Mouse (Mus musculus) midbrain, embryonic 16.5 days (tissue): ENCODE measurements at regions not wholly inside any gene's neighbourhood (a gene's known extent, or its start where the extent isn't known, plus 50 kb on each side); places are given as distances from the start of the nearest gene placed in this dataset.

Experiments used
- ATAC-seq: fragments of 200-750 bp; cut with Nextera tagmentation; 2 replicates; pipeline ENCODE4 v1.8.0; 2017; ENCODE audit warnings: moderate TSS enrichment
- H3K27ac ChIP-seq: fragments of 300-500 bp; sonication (generic); 2 replicates; pipeline ENCODE4 v1.5.1; 2014; ENCODE audit warnings: mild to moderate bottlenecking, low read length, mixed read lengths
- H3K27me3 ChIP-seq: fragments of 300-500 bp; sonication (generic); 2 replicates; pipeline ENCODE4 v1.6.1; 2014; ENCODE audit warnings: low read depth, low read length, mixed read lengths; ENCODE audit not compliant: control insufficient read depth, insufficient read depth
- H3K36me3 ChIP-seq: fragments of 300-500 bp; sonication (generic); 2 replicates; pipeline ENCODE4 v1.6.1; 2014; ENCODE audit warnings: mild to moderate bottlenecking, low read length, moderate library complexity, mixed read lengths; ENCODE audit not compliant: control insufficient read depth, insufficient read depth
- H3K4me1 ChIP-seq: fragments of 300-500 bp; sonication (generic); 2 replicates; pipeline ENCODE4 v1.6.1; 2014; ENCODE audit warnings: mild to moderate bottlenecking, low read length, mixed read lengths; ENCODE audit not compliant: control insufficient read depth, insufficient read depth
- H3K4me2 ChIP-seq: fragments of 300-500 bp; sonication (generic); 2 replicates; pipeline ENCODE4 v1.6.1; 2014; ENCODE audit warnings: mild to moderate bottlenecking, low read length, mixed read lengths
- H3K4me3 ChIP-seq: fragments of 300-500 bp; sonication (generic); 2 replicates; pipeline ENCODE4 v1.5.1; 2014; ENCODE audit warnings: low read depth, mild to moderate bottlenecking, low read length, moderate library complexity, mixed read lengths
- H3K9ac ChIP-seq: fragments of 300-500 bp; sonication (generic); 2 replicates; pipeline ENCODE4 v1.6.1; 2014; ENCODE audit warnings: low read depth, low read length, mixed read lengths
- H3K9me3 ChIP-seq: fragments of 300-500 bp; sonication (generic); replicated peaks from 2 replicates; pipeline ENCODE4 v1.6.1; 2014; ENCODE audit warnings: mild to moderate bottlenecking, low read length, mixed read lengths; ENCODE audit not compliant: control insufficient read depth, poor library complexity, severe bottlenecking
- WGBS: fragments of 180-500 bp; shearing (Covaris S2); extraction: QIAGEN DNeasy Blood & Tissue Kit; methylation state at CpG from one replicate; pipeline ENCODE4 v1.1.7; 2014; 5-methylcytosine and 5-hydroxymethylcytosine counted together

- peaks cover 17% of the 10 kb centered on the region for H3K4me1 ChIP-seq
- H3K4me3 ChIP-seq = no peak overlapping the region
- H3K9ac ChIP-seq = no peak overlapping the region
- no peak overlapping the region for H3K4me2 ChIP-seq
- no peaks in the 10 kb centered on the region for H3K36me3 ChIP-seq
- no peak for ATAC-seq
- H3K9me3 ChIP-seq = no peaks in the 10 kb centered on the region
- WGBS = 23% methylated on average over 6 of the region's 6 CpGs
- H3K27me3 ChIP-seq = peaks cover 8% of the 10 kb centered on the region; the same call in 1 of the 2 replicates
- H3K27ac ChIP-seq = no peak overlapping the region
These were observed 107.4 kb downstream of the Mrm1 start for GRCm38 (mm10) chr11:84711886-84712285.

- H3K4me1 ChIP-seq = peaks cover 24% of the 10 kb centered on the region
These were observed 111.0 kb downstream of the Mrm1 start for GRCm38 (mm10) chr11:84708222-84708730.

GRCm38 (mm10) chr11:84707772-84708171 is 111.5 kb downstream of the Mrm1 start:
- Histone ChIP-seq H3K9me3 (no peaks in the 10 kb centered on the region), H3K9ac (0 out of 2 replicates have a peak overlapping the region, but pooled peaks have one; percentile 40), H3K4me2 (no peak overlapping the region), H3K36me3 (no peaks in the 10 kb centered on the region), H3K27me3 (peaks cover 8% of the 10 kb centered on the region; the same call in 1 of the 2 replicates), H3K27ac (no peak overlapping the region), H3K4me3 (no peak overlapping the region), H3K4me1 (peaks cover 24% of the 10 kb centered on the region)
- ATAC-seq = no peak
- WGBS = 8% methylated on average over 10 of the region's 10 CpGs

More at GRCm38 (mm10) chr11:84708222-84708730, 111.0 kb downstream of the Mrm1 start:
- no peak for ATAC-seq
- no peak overlapping the region for H3K4me2 ChIP-seq
- no peak overlapping the region for H3K27ac ChIP-seq
- H3K4me3 ChIP-seq = no peak overlapping the region
- H3K9me3 ChIP-seq = no peaks in the 10 kb centered on the region
- 61% methylated on average over 10 of the region's 10 CpGs for WGBS
- no peak overlapping the region for H3K9ac ChIP-seq
- peaks cover 8% of the 10 kb centered on the region; the same call in 1 of the 2 replicates for H3K27me3 ChIP-seq
- no peaks in the 10 kb centered on the region for H3K36me3 ChIP-seq

GRCm38 (mm10) chr11:84706692-84707091 is 112.6 kb downstream of the Mrm1 start:
- peaks cover 8% of the 10 kb centered on the region for H3K27me3 ChIP-seq
- 27% methylated on average over 6 of the region's 6 CpGs for WGBS
- H3K27ac ChIP-seq = peak overlapping the region; percentile 35; the same call in 1 of the 2 replicates
- no peak for ATAC-seq
- peaks cover 33% of the 10 kb centered on the region for H3K4me1 ChIP-seq
- H3K9me3 ChIP-seq = no peaks in the 10 kb centered on the region
- no peak overlapping the region for H3K4me3 ChIP-seq
- no peaks in the 10 kb centered on the region for H3K36me3 ChIP-seq
- peak overlapping the region; percentile 21; the same call in 1 of the 2 replicates for H3K9ac ChIP-seq
- no peak overlapping the region for H3K4me2 ChIP-seq

GRCm38 (mm10) chr11:84701319-84702175 is 117.8 kb downstream of the Mrm1 start:
- peaks cover 4% of the 10 kb centered on the region; the same call in 1 of the 2 replicates for H3K27me3 ChIP-seq
- peaks cover 25% of the 10 kb centered on the region for H3K4me1 ChIP-seq
- H3K36me3 ChIP-seq = no peaks in the 10 kb centered on the region
- no peak overlapping the region for H3K4me3 ChIP-seq
- 4% methylated on average over 28 of the region's 28 CpGs for WGBS
- ATAC-seq = peak; percentile 64; the same call in 1 of the 2 replicates
- H3K4me2 ChIP-seq = peak overlapping the region; percentile 46
- H3K27ac ChIP-seq = peak overlapping the region; percentile 70
- H3K9ac ChIP-seq = peak overlapping the region; percentile 36; the same call in 1 of the 2 replicates
- H3K9me3 ChIP-seq = no peaks in the 10 kb centered on the region

- peaks cover 4% of the 10 kb centered on the region; the same call in 1 of the 2 replicates for H3K27me3 ChIP-seq
- H3K36me3 ChIP-seq = no peaks in the 10 kb centered on the region
- 48% methylated on average over 5 of the region's 5 CpGs for WGBS
- peaks cover 24% of the 10 kb centered on the region for H3K4me1 ChIP-seq
- no peak overlapping the region for H3K4me2 ChIP-seq
- no peak for ATAC-seq
- no peak overlapping the region for H3K9ac ChIP-seq
- H3K27ac ChIP-seq = no peak overlapping the region
- H3K9me3 ChIP-seq = no peaks in the 10 kb centered on the region
- H3K4me3 ChIP-seq = no peak overlapping the region
These were observed 121.8 kb downstream of the Mrm1 start for GRCm38 (mm10) chr11:84697521-84697920.

- no peak overlapping the region for H3K9ac ChIP-seq
- WGBS = 8% methylated on average over 10 of the region's 10 CpGs
- no peak overlapping the region for H3K27ac ChIP-seq
- peaks cover 22% of the 10 kb centered on the region for H3K4me1 ChIP-seq
- H3K4me2 ChIP-seq = no peak overlapping the region
- no peak overlapping the region for H3K4me3 ChIP-seq
- no peak for ATAC-seq
- H3K9me3 ChIP-seq = no peaks in the 10 kb centered on the region
- no peaks in the 10 kb centered on the region for H3K36me3 ChIP-seq
- 0 out of 2 replicates have a peak, but pooled peaks cover 4% of the 10 kb centered on the region for H3K27me3 ChIP-seq
These were observed 126.7 kb downstream of the Mrm1 start for GRCm38 (mm10) chr11:84692638-84693037.

- Histone ChIP-seq H3K27ac (0 out of 2 replicates have a peak overlapping the region, but pooled peaks have one; percentile 12), H3K4me3 (no peak overlapping the region), H3K4me1 (peaks cover 20% of the 10 kb centered on the region), H3K27me3 (no peaks in the 10 kb centered on the region), H3K9me3 (no peaks in the 10 kb centered on the region), H3K4me2 (no peak overlapping the region), H3K36me3 (no peaks in the 10 kb centered on the region), H3K9ac (no peak overlapping the region)
- 48% methylated on average over 3 of the region's 3 CpGs for WGBS
- no peak for ATAC-seq
These were observed 127.7 kb downstream of the Mrm1 start for GRCm38 (mm10) chr11:84691410-84692148.
